Mouse (Mus musculus): ENCODE measurements around the gene Cass4.
A peak's percentile ranks its signal among the peaks of the same experiment; 100 is the strongest.

Gene Cass4

DNA sequence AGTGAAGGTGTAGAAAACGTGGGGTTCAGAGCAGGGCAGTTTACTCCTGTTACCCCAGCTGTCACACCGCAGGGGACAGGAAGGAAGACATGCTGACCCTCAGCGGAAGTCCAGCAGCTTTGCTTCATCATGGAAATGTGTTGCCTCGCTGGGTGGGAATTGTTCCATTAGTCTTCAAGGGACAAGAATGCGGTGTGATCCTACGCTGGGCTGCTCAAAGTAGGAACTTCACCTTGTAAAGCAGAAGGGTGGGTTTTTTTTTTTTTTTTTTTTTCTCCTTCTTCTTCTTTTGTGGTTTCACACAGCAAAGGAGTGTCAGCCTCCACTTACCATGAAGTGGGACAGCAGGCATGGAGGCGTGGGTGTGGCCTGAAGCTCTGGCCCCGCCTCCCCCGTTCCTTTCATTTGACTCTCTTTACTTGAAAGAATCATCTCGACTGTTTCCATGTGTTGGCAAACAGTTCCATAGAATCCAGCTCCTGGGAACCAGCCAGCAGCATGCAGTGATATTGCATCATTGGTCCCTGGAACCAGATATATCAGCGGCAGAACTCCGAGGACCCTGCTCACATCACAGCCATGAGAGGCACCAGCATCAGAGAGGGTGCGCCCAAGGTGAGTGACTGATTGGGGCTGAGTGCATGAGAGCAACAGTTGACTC, at the start of gene Cass4:
Cass4 (plus strand) TSS at position 404 of the 661 bp plus-strand sequence.
- no peak for DNase-seq (ENCODE audit: low read depth, low spot score)

DNA sequence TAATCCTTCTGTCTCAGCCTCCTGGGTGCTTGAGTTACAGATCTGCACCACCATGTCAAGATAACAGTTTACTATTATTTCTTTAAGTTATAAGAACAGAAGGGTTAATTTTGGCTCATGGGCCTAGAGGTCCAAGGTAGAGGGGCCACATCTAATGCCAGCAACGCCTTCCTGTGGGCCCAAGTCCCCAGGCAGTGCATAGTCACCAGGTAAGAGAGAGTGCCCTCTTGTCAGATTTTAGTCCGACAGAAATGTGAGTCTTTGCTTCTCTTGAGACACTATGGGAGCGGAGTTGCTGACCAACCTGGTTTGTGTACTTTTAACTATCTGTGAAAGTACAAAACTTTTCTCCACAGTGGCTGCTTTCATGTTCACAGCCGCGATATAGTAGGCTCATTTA, 48.9 kb upstream of the Cass4 start:
- DNase-seq (ENCODE audit: low read depth, low spot score): no peak

DNA sequence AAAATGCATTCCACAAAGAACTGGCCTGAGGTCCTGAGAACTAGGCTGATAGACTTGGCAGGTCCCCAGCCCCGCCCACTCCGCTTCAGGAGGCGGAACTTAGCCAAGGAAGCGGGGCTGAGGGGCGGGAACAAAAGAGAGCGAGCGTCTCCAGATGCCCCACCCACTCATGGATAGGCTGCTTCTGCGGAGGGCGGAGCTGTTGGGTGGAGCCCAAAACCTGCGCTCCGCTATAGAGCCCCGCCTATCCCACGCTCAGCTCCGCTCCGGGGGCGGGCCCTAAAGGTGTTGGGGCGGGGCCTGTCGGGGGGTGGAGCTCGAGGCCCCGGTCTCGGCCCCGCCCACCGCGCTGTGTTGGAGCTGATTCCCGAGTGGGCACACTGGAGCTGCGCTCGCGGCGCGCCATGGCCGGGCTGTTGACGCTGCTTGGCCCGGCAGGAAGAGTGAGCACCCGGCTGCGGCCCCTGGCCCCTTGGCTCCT, 48.3 kb upstream of the Cass4 start, which contains the start of gene Fam210b:
Fam210b (plus strand) TSS at position 308 of the 481 bp plus-strand sequence.
- DNase-seq (ENCODE audit: low read depth, low spot score): peak; percentile 96

DNA sequence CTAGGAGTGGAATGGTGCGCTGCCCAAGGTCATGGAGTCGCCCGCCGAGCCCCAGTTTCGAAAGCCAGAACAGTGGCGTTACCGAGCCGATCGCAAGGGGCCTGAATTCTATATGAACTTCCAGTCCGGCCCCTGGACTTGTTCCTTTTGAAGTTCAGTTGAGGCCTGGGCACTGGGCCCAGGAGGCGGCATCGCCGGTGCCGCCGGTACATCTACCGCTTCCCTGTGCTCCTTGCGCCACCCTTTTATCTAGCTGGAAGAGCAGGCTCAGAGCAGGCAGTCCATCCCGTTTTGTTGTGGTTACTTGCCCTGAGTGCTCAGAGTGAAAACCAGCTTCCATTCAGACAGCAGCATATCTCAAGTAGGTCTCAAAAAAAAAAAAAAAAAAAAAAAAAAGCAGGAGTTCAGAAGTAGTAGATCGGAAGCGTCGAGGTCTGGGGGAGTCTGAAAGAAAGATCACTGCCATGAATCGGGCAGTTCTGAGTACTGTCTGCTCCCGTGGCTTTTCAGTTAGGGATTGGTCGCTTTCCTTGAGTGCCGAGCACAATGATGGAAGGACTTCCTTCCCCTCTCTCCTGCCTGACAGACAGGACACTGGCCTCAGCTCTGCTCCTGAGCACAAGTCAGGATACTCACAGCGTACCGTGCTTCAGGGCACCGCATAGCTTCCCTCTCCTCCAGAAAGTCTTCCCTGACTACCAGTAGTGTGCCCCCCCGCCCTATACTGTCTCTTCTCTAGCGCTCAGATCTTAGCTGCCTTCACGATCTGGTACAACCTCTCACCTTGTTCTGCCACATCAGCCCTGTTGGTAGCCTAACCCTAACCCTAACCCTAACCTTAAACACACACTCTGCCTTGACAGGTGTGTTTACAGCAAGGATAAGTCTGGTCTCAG, 47.3 kb upstream of the Cass4 start:
- DNase-seq (ENCODE audit: low read depth, low spot score): no peak

- DNase-seq (ENCODE audit: low read depth, low spot score): no peak
These were observed 46.5 kb upstream of the Cass4 start for GRCm38 (mm10) chr2:172346933-172347611.

DNA sequence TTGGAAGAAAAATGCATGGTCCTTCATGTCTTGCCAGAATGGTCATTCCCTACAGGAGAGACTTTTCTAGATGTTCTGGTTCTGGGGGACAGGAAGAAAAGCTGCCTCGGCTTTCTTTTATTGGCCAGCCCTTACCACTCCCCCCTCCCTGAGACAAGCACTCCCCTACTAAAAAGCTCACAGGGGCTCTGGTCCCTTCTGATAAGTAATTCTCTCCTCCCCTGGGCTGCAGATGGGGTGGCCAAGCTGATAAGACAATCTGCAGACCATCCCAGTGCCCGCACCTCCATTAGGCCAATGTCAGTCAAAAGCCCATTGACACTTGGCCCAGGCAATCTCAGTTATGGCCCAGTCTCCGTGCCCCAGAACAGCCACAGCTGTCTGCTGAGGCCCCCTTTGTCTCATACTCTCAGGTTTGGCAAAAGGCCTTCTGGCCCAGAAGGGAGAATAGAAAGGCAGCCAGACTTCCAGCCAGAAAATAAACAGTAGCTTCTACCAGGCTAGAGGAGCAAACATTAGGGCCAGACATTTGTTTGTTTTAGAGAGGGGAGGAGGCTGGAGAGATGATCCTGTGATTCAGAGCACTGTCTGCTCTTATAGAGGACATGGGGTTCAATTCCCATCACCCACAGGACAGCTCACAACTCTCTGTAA, 45.2 kb upstream of the Cass4 start:
- DNase-seq (ENCODE audit: low read depth, low spot score): no peak

DNA sequence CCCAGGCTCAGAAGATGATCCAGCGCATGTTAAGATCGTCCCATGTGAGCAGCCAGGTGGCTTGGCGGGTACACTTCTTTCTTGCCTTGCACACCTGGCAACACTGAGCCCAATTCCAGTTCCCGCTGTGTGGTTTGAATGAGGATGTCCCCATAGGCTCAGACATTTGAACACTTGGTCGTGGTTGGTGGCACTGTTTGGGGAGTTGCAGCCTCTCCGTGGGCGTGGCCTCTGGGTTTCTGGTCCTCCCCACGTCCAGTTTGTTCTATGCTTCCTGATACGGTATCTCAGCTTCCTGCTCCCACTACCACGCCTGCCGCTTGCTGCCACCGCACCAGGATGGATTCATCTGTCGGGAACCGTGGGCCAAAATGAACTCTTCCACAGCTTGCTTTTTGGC, 43.8 kb upstream of the Cass4 start:
- no peak for DNase-seq (ENCODE audit: low read depth, low spot score)

GRCm38 (mm10) chr2:172350773-172351172, 42.8 kb upstream of the Cass4 start:
- no peak for DNase-seq (ENCODE audit: low read depth, low spot score)

DNA sequence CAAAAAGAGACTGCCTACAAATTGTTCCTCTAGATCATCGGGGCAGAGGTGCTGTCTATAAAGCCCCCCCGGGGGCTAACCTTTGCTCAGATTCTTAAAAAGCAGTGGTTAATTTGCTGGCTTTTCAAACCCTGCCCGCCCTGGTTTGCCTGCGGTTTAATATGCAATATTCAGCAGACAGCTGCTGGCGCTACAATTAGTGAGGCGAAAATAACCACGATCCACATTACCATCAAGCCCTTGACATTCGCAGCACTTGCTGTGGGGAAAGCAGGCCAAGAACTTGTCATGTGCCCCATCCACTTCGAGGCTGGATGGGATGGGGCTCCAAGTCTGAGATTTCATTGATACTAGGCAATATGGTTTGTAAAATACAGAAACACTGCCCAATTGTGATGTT, 40.4 kb upstream of the Cass4 start:
- no peak for DNase-seq (ENCODE audit: low read depth, low spot score)

- no peak for DNase-seq (ENCODE audit: low read depth, low spot score)
These were observed 38.8 kb upstream of the Cass4 start for GRCm38 (mm10) chr2:172354761-172355160.

DNA sequence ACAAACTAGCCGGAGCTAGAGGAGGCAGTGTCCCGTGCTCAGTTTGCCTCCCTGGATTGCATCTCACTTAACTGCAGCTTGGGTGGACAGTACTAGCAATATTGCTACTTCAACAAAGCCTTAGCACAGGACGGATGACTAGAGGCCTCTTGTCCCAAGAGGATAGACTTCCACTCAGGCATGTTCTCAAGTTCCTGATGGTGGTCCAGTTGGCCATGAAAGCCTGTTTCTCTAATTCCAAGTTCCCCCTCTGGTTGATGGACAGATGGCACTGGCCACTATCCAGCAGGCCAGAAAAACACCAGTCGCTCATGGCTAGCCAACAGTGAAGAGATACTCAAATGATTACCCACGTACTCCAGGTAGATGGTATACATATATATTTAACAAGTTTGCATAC, 37.8 kb upstream of the Cass4 start:
- DNase-seq (ENCODE audit: low read depth, low spot score): no peak

DNA sequence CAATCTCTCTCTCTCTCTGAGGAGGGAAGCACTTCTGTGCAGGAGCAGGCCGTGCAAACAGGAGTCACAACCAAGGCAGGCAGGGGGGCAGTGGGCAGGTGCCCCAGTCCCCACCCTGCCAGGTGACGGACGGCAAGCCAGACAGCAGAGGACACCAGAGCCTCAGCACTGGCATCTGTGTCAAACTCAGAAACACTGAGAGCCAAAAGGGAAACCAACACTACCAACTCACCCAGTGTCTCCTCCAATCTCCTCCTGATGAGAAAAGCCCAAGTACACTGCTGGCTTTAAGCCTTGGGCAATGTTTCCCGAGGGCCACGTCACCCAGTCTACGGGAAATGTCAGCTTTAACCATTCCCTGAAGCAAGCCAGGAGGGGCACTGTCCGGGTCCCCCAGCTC, 30.4 kb upstream of the Cass4 start:
- no peak for DNase-seq (ENCODE audit: low read depth, low spot score)

DNA sequence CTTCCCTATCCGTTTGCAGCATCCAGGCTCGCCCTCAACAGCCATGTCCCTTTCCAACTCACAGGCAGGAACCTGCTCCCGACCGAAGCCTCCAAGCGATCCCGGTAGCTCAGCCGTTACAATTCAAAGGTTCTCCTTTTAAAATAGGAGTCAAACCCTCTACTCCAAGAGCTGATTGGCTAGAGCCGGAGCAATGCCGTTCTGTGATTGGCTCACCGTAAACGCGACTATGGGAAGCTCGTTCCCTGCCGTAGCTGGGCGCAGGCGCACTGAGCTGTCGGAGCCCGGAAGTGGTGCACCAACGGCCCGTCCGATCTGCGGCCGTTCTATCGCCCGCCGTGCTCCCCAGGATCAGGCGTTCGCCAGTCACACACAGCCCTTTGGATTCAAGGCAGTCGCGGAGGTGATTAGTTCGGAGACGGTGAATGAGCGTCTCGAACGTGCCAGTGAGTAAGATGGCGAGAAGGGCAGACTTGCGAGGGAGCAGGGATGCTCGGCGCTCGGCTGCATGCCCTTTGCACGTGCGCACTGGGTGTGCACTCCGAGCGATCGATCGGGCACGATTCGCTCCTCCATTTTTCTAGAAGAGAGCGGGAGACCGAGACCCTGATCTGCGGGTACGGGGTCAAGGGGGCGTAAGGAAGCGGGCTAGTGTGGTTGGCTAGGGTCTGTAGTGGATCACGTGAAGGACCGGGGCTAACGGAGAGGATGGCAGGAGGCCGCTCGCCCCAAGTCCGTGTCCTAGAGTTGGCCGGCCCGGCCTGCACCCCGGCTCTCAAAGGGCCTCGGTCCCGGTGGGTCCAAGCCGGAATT, 23.0 kb upstream of the Cass4 start, which contains the start of the genes Aurka and Cstf1:
Aurka (minus strand) TSS at position 125 of the 813 bp plus-strand sequence.
Cstf1 (plus strand) TSS at position 271 of the 813 bp plus-strand sequence.
- DNase-seq (ENCODE audit: low read depth, low spot score): peak; percentile 91

DNA sequence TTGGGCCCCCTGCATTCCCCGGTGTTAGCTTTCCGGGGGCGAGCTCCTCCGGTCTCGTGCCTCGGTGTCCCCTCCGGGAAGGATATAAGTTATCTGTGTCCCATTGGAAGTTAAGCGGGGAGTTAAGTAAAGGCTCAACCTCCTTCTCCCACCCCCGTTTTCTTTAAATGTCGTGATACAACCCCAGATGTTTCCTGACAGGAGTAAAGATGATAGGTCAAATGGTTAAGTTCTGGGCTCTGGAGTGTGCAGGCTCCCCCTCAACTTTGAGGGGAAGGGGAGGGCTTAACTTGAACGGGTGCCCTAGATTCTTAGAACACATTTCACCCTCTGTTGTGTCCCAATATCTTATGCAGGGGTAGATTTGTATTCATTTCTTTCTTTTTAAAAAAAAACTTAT, 22.3 kb upstream of the Cass4 start:
- no peak for DNase-seq (ENCODE audit: low read depth, low spot score)

- DNase-seq (ENCODE audit: low read depth, low spot score): no peak
These were observed 17.0 kb upstream of the Cass4 start for GRCm38 (mm10) chr2:172376551-172376950.

DNA sequence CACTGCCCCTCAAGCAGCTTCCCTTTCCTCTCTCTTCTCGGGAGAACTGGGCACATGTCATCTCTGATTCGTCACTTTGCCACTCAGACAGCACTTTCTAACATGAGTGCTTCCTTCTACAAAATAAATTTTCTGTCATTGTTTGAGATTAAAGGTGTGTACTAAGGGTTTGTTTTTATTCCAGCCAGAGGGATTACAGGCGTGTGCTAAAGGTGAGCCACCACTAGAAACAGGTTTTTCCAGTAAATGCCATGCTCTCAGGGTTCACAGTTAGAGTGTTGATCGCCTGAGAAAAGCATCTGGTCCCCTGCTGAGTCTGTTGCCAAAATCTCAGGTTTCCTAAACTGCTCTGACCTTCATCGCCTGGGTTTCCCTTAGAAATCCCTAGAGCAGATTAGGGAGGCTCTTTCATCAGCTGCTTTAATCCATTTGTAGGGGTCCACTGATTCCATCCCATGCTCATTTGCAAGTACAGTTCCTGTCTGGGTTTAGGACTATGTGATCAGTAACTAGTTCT, 16.5 kb upstream of the Cass4 start:
- no peak for DNase-seq (ENCODE audit: low read depth, low spot score)

- DNase-seq (ENCODE audit: low read depth, low spot score): no peak
These were observed 15.3 kb upstream of the Cass4 start for GRCm38 (mm10) chr2:172378332-172378731.

DNA sequence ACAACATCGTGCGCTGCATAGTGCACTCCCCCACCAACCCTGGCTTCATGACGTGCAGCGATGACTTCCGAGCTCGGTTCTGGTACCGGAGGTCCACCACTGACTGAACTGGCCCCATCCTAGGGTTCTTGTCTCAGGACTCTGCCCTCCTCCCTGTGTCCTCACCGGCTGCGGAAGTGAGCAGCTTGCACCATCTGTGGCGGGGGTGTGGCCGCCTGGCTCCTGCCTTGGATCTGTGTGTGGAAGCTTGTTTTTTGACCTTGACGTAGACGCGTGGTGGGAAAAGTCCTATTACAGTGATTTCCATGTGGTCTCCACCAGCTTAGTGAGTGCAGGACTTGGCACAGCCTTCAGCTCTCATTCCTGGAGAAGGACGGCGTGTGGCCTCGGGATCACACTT, 13.1 kb upstream of the Cass4 start:
- DNase-seq (ENCODE audit: low read depth, low spot score): no peak

DNA sequence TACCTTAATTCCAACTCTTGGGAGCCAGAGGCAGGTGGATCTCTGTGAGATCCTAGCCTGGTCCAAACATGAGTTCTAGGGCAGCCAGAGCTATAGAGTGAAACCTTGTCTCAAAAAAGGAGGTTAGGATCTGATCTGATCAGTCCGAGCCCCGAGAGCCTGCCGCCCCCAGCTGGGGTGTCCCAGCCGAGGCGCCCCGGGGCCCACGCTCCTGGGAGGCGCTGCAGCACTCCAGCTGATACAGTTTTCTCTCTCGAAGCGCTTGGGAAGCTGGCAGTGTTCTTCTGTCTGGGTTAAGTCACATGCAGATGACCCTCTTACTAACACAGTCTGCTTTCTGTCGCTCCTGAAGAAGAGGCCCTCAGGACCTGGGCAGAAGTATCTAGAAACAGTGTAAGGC, 12.3 kb upstream of the Cass4 start:
- no peak for DNase-seq (ENCODE audit: low read depth, low spot score)

GRCm38 (mm10) chr2:172381898-172382297, 11.7 kb upstream of the Cass4 start:
- no peak for DNase-seq (ENCODE audit: low read depth, low spot score)
